Mouse (Mus musculus): ENCODE measurements around the gene Dnmt3l. TPM values are rescaled to one million over a fixed set of nuclear protein-coding genes. Genes with fewer than 3 reads are reported as not detected.

Gene Dnmt3l
- total and polyA plus RNA-seq, 3 experiments, result 0.16 TPM; not detected in 2

DNA sequence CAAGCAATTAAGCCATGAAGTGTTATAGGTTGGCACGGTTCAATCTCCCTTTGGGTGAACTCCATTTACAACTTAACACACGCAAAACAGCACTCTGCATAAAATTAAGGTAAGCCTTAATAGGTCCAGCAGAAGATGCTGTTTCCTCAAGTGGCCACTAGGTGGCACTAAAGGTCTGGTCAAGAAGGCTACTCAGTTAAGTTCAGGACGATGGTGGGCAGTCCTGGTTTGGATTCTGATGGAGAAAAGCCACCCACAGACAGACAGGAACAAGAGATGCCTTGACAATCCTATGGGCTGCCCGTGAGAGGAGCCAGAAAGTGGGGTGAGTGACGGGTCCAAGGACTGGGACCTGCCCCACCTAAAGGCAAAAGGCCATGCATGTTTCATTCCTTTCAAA, 13.6 kb upstream of the Dnmt3l start:
- H3K36me3 ChIP-seq (replicated peaks), result no peaks in the 10 kb centered on the region
- no peak overlapping the region for H3K4me3 ChIP-seq (ENCODE audit: low read depth, low read length)
- H3K4me1 ChIP-seq (ENCODE audit: insufficient read depth, low read depth, low read length), result no peaks in the 10 kb centered on the region; the same call in 1 of the 2 replicates
- peaks cover 25% of the 10 kb centered on the region for H3K27me3 ChIP-seq (ENCODE audit: insufficient read depth, low read length)
- DNase-seq (ENCODE audit: low spot score) (no peak), ATAC-seq (ENCODE audit: extremely low read depth, insufficient number of reproducible peaks, low FRiP score, poor library complexity, severe bottlenecking) (no peak)
- no peaks in the 10 kb centered on the region for H3K9me3 ChIP-seq (replicated peaks)
- TF ChIP-seq GATA1 (IDR thresholded peaks at IDR 0.05; ENCODE audit: borderline replicate concordance, low read length) (no peak), CTCF (IDR thresholded peaks at IDR 0.05; ENCODE audit: low read depth, low read length) (peak; percentile 87), POLR2AphosphoS5 (IDR thresholded peaks at IDR 0.05; ENCODE audit: insufficient replicate concordance, low read depth, low read length) (no peak), TAL1 (conservative IDR thresholded peaks at IDR 0.05; ENCODE audit: low read depth, low read length) (no peak), GATA2 (IDR thresholded peaks at IDR 0.05; ENCODE audit: borderline replicate concordance, low read depth, low read length) (no peak)

DNA sequence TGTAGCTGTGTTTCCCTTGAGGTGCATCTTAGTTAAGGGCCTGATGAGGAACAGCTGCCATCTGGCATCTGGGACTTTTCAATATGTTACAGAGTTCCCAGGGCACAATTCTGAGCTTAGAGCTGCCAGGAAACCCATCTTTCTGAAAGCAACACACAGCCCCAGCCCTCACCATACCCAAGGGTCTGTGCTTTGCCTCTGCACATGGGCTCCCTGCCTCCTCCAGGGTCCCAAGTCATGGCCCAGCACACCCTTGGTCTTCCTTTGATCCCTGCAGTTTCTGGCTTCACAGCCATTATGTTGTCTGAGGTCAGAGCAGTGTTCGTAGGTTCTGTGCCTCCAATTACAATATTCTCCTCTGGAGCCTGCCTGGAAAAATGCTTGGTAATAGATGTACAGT, 12.7 kb upstream of the Dnmt3l start:
- no peaks in the 10 kb centered on the region for H3K36me3 ChIP-seq (replicated peaks)
- DNase-seq (ENCODE audit: low spot score) (no peak), ATAC-seq (ENCODE audit: extremely low read depth, insufficient number of reproducible peaks, low FRiP score, poor library complexity, severe bottlenecking) (no peak)
- H3K4me3 ChIP-seq (ENCODE audit: low read depth, low read length), result no peak overlapping the region
- TF ChIP-seq GATA1 (IDR thresholded peaks at IDR 0.05; ENCODE audit: borderline replicate concordance, low read length) (no peak), CTCF (IDR thresholded peaks at IDR 0.05; ENCODE audit: low read depth, low read length) (no peak), GATA2 (IDR thresholded peaks at IDR 0.05; ENCODE audit: borderline replicate concordance, low read depth, low read length) (no peak), POLR2AphosphoS5 (IDR thresholded peaks at IDR 0.05; ENCODE audit: insufficient replicate concordance, low read depth, low read length) (no peak), TAL1 (conservative IDR thresholded peaks at IDR 0.05; ENCODE audit: low read depth, low read length) (no peak)
- no peaks in the 10 kb centered on the region; the same call in 1 of the 2 replicates for H3K4me1 ChIP-seq (ENCODE audit: insufficient read depth, low read depth, low read length)
- peaks cover 25% of the 10 kb centered on the region for H3K27me3 ChIP-seq (ENCODE audit: insufficient read depth, low read length)
- no peaks in the 10 kb centered on the region for H3K9me3 ChIP-seq (replicated peaks)

DNA sequence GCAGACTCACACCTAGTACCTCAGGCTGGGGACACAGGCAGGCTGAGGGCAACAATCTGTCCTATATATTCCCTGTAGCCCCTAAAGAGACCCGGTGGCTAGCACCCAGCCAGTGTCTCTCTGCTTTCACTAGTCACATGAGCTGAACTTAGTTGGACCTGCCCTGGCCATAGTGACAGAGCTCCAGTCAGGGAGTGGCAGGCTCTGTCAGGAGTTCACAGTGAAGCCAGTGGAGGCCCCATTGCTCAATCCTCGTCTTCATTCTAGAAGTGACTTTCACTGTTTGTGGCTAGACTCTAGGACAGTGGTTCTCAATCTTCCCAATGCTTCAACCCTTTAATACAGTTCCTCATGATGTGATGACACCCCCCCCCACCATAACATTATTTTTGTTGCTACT, 9.8 kb upstream of the Dnmt3l start:
- DNase-seq (ENCODE audit: low spot score) (no peak), ATAC-seq (ENCODE audit: extremely low read depth, insufficient number of reproducible peaks, low FRiP score, poor library complexity, severe bottlenecking) (no peak)
- no peaks in the 10 kb centered on the region for H3K9me3 ChIP-seq (replicated peaks)
- TF ChIP-seq TAL1 (conservative IDR thresholded peaks at IDR 0.05; ENCODE audit: low read depth, low read length), result no peak
- no peak for TF ChIP-seq POLR2AphosphoS5 (IDR thresholded peaks at IDR 0.05; ENCODE audit: insufficient replicate concordance, low read depth, low read length)
- TF ChIP-seq GATA2 (IDR thresholded peaks at IDR 0.05; ENCODE audit: borderline replicate concordance, low read depth, low read length), result no peak
- no peak for TF ChIP-seq CTCF (IDR thresholded peaks at IDR 0.05; ENCODE audit: low read depth, low read length)
- TF ChIP-seq GATA1 (IDR thresholded peaks at IDR 0.05; ENCODE audit: borderline replicate concordance, low read length), result no peak
- H3K36me3 ChIP-seq (replicated peaks), result no peaks in the 10 kb centered on the region
- H3K27me3 ChIP-seq (ENCODE audit: insufficient read depth, low read length), result peaks cover 31% of the 10 kb centered on the region
- no peak overlapping the region for H3K4me3 ChIP-seq (ENCODE audit: low read depth, low read length)
- H3K4me1 ChIP-seq (ENCODE audit: insufficient read depth, low read depth, low read length), result no peaks in the 10 kb centered on the region; the same call in 1 of the 2 replicates

DNA sequence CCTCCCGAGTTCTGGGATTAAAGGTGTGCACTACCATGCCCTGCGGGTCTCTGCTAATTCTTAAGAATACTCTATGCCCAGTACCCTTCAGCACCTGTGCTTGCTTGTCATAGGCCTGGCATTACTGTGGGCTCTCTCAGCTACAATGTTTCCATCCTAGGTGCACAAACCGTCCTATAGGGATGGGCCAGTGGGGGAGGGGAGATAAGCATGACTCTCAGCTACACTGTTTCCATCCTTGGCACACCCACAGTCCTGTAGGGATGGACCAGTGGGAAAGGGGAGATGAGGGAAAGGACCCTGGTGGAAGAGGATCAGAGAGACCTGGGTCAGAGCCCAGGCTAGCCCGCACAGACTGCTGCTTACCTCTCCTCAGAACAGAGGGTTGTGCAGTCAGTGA, 4.6 kb upstream of the Dnmt3l start:
- Histone ChIP-seq H3K36me3 (replicated peaks) (no peaks in the 10 kb centered on the region), H3K4me1 (ENCODE audit: insufficient read depth, low read depth, low read length) (no peaks in the 10 kb centered on the region), H3K9me3 (replicated peaks) (no peaks in the 10 kb centered on the region), H3K27me3 (ENCODE audit: insufficient read depth, low read length) (peaks cover 26% of the 10 kb centered on the region), H3K4me3 (ENCODE audit: low read depth, low read length) (no peak overlapping the region)
- DNase-seq (ENCODE audit: low spot score) (no peak), ATAC-seq (ENCODE audit: extremely low read depth, insufficient number of reproducible peaks, low FRiP score, poor library complexity, severe bottlenecking) (no peak)
- no peak for TF ChIP-seq GATA1 (IDR thresholded peaks at IDR 0.05; ENCODE audit: borderline replicate concordance, low read length)
- TF ChIP-seq TAL1 (conservative IDR thresholded peaks at IDR 0.05; ENCODE audit: low read depth, low read length), result no peak
- TF ChIP-seq POLR2AphosphoS5 (IDR thresholded peaks at IDR 0.05; ENCODE audit: insufficient replicate concordance, low read depth, low read length), result no peak
- TF ChIP-seq GATA2 (IDR thresholded peaks at IDR 0.05; ENCODE audit: borderline replicate concordance, low read depth, low read length), result no peak
- no peak for TF ChIP-seq CTCF (IDR thresholded peaks at IDR 0.05; ENCODE audit: low read depth, low read length)

DNA sequence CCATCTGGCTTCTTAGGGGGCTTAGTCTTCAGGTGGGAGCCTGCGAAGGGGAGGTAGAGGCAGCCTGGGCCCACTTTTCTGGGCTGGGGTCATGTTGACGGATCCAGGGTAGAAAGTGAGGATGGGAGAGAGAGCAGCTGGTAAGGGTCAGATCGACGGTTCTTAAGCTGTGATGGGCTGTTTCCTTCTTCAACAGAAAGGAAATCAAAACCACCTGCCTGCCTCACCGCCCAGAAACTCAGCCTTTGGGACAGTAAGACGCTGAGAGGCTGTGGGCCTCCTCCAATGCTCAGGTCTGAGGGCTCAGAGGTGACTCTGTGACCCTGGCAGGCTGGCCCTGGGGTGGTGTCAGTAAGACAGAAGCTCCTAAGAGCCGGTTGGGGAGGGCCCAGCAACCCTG, 349 bp downstream of the Dnmt3l start:
- H3K4me1 ChIP-seq (ENCODE audit: insufficient read depth, low read depth, low read length), result no peaks in the 10 kb centered on the region
- H3K36me3 ChIP-seq (replicated peaks), result no peaks in the 10 kb centered on the region
- TF ChIP-seq GATA1 (IDR thresholded peaks at IDR 0.05; ENCODE audit: borderline replicate concordance, low read length) (no peak), GATA2 (IDR thresholded peaks at IDR 0.05; ENCODE audit: borderline replicate concordance, low read depth, low read length) (no peak), POLR2AphosphoS5 (IDR thresholded peaks at IDR 0.05; ENCODE audit: insufficient replicate concordance, low read depth, low read length) (no peak), CTCF (IDR thresholded peaks at IDR 0.05; ENCODE audit: low read depth, low read length) (no peak)
- DNase-seq (ENCODE audit: low spot score) (no peak), ATAC-seq (ENCODE audit: extremely low read depth, insufficient number of reproducible peaks, low FRiP score, poor library complexity, severe bottlenecking) (no peak)
- H3K4me3 ChIP-seq (ENCODE audit: low read depth, low read length), result no peak overlapping the region
- no peaks in the 10 kb centered on the region for H3K9me3 ChIP-seq (replicated peaks)
- peaks cover 19% of the 10 kb centered on the region for H3K27me3 ChIP-seq (ENCODE audit: insufficient read depth, low read length)

DNA sequence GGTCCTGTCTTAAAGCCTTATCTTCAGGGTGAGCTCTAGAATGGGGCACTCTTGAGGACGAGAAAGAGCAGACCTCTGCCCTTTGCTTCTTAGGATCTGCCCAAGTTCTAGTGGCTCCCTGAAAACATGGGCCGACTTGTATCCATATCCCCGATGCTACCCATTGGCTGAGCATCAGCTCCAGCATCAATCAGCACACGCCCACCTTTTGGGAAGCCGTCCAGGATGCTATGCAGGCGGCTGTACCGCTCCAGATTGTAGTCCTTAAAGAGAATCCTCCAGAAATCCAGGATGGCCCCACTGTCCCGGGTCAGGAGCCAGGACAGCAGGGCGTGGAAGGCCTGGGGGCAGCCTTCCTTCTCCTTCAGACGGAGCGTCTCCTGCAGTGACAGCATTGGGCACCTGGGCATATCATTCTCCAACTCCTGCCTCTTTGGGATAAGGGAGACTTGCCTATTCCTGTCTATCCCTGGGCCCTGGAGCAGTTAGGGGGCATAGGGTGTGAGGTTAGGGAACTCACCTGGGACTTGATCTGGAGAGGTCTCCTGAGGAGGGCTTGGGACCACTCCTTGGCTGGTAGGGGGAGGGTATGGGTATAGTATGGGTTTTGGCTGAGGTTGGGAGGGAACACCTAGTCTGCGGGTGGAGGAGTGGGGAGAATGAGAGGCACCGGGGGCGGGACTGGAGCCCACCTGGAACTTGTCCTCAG, 1.1 kb downstream of the Dnmt3l start:
- Histone ChIP-seq H3K36me3 (replicated peaks) (no peaks in the 10 kb centered on the region), H3K9me3 (replicated peaks) (no peaks in the 10 kb centered on the region), H3K4me1 (ENCODE audit: insufficient read depth, low read depth, low read length) (no peaks in the 10 kb centered on the region), H3K4me3 (ENCODE audit: low read depth, low read length) (no peak overlapping the region), H3K27me3 (ENCODE audit: insufficient read depth, low read length) (peaks cover 19% of the 10 kb centered on the region)
- DNase-seq (ENCODE audit: low spot score), result no peak
- TF ChIP-seq CTCF (IDR thresholded peaks at IDR 0.05; ENCODE audit: low read depth, low read length), result no peak
- no peak for TF ChIP-seq TAL1 (conservative IDR thresholded peaks at IDR 0.05; ENCODE audit: low read depth, low read length)
- TF ChIP-seq GATA2 (IDR thresholded peaks at IDR 0.05; ENCODE audit: borderline replicate concordance, low read depth, low read length), result no peak
- TF ChIP-seq GATA1 (IDR thresholded peaks at IDR 0.05; ENCODE audit: borderline replicate concordance, low read length), result no peak
- no peak for TF ChIP-seq POLR2AphosphoS5 (IDR thresholded peaks at IDR 0.05; ENCODE audit: insufficient replicate concordance, low read depth, low read length)
- ATAC-seq (ENCODE audit: extremely low read depth, insufficient number of reproducible peaks, low FRiP score, poor library complexity, severe bottlenecking), result no peak

Measured in G1E (cell line).